Mouse (Mus musculus) embryonic fibroblast, embryonic 13.5 days (primary cell): ENCODE data around the gene Renbp.

Experiments used
- CTCF ChIP-seq: IDR thresholded peaks from 2 replicates; pipeline ENCODE4 v1.5.1; 2011; ENCODE audit warnings: mild to moderate bottlenecking, control low read depth, low read length, moderate library complexity, borderline replicate concordance; ENCODE audit not compliant: insufficient read depth
- POLR2A ChIP-seq: IDR thresholded peaks from 2 replicates; pipeline ENCODE4 v1.6.1; 2011; ENCODE audit warnings: low read depth, mild to moderate bottlenecking, control low read depth, low read length, moderate library complexity

DNA sequence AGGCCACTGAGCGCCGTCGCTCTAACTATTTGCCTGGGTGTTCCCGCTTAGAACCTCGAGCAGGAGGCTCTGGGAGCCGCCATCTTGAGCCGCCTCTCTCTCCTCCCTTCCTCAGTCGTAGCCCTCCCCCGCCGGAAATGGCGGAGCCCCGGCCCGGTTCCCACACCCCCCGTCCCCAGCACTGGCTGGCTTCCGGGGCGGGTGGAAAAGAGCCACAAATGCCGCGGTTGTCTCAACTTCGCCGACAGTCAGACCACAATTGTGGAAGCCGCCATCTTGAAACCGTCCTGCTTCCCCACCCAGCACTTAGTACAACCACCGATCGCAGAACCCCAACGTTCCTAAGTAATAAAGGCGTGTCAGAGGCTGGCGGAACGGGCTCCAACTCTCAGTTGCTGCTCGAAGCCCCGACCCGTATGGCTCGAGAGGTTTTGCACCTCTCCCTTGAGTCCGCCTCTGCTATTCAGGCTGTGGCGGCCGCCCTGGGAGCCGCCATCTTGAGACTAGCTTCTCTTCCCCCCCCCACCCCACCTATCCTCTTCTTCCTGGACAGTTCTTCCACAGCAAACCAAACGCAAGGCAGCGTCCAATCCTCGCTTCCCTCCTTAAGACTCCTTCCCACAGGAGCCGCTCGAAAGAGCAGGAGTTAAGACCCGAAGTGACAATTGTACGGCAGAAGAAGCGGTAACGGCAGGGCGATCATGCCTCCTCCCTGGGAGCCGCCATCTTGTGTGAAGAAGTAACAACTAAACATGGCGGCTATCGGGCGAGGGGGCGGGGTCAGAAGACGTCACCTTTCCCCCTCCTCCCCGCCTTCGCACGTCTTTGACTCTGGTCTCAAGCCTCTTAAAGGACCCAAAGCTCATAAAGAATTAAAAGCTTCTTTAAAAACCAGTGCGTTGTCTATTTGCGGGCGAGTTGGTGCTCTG lies 35.9 kb upstream of the Renbp start, which contains the start of gene Hcfc1:
- TF ChIP-seq CTCF (no peak), POLR2A (peak; percentile 47)
